Comparison of ENCODE assay signal across 13 mouse cellular contexts in genomic region chr6:21998131-21998530, GRCm38 (mm10). TPM values are rescaled to one million over a fixed set of nuclear protein-coding genes. Genes with fewer than 3 reads are reported as not detected.
DNase-seq lines count a peak whose midpoint lies in the region; ATAC-seq and TF ChIP-seq lines count a peak whose summit lies in the region.
"Had no signal": no experiment of that assay in that cellular context is flagged by ENCODE, and none has a peak within 500 bp of the region (broad histone marks: within the 10 kb centered on the region; RNA-seq: fewer than 3 reads in every experiment).

No protein-coding gene starts in this region.

- WGBS in heart, embryonic 16.5 days, result 51% methylated on average over 4 of the region's 4 CpGs
- 27% methylated on average over 4 of the region's 4 CpGs for WGBS in limb, embryonic 14.5 days

- peaks cover 7% of the 10 kb centered on the region for H3K4me1 ChIP-seq in heart, embryonic 16.5 days (ENCODE audit: control insufficient read depth, insufficient read depth, low read length)
- H3K4me1 ChIP-seq in limb, embryonic 14.5 days (ENCODE audit: control insufficient read depth, insufficient read depth, low read length), result peaks cover 38% of the 10 kb centered on the region

- ATAC-seq in heart, embryonic 16.5 days (replicated peaks; ENCODE audit: extremely low read depth, insufficient read depth, low FRiP score), result no peak
- peak; percentile 57 for ATAC-seq in common myeloid progenitor, adult 5-6 weeks (replicated peaks; ENCODE audit: low read depth, poor library complexity, severe bottlenecking)
- no peak for ATAC-seq in limb, embryonic 14.5 days (ENCODE audit: low FRiP score, low read depth)
- ATAC-seq: midbrain, embryonic 16.5 days had no signal

- DNase-seq in heart, postnatal 36 days, result no peak
- peak; percentile 91 for DNase-seq in 416B (ENCODE audit: low read depth)
- no peak for DNase-seq in limb, embryonic 14.5 days (ENCODE audit: low spot score)
- DNase-seq in neural tube, embryonic 10.5 days (ENCODE audit: extremely low spot score, low spot score), result no peak
- DNase-seq in right cerebral cortex, postnatal 25 days, result no peak
- DNase-seq: cerebellum, adult 2 months; kidney, postnatal 25 days had no signal

- no peak overlapping the region for H3K4me2 ChIP-seq in heart, embryonic 16.5 days (ENCODE audit: low read depth, low read length)
- no peak overlapping the region for H3K4me2 ChIP-seq in limb, embryonic 14.5 days (replicated peaks; ENCODE audit: low read depth, low read length, severe bottlenecking)
- H3K4me2 ChIP-seq: embryonic facial prominence, embryonic 15.5 days; neural tube, embryonic 15.5 days had no signal

- H3K4me3 ChIP-seq in heart, embryonic 16.5 days (ENCODE audit: low read length), result no peak overlapping the region
- H3K4me3 ChIP-seq in limb, embryonic 14.5 days (replicated peaks; ENCODE audit: low read length), result no peak overlapping the region
- H3K4me3 ChIP-seq: embryonic facial prominence, embryonic 15.5 days; lung, embryonic 15.5 days; neural tube, embryonic 15.5 days had no signal

- H3K27ac ChIP-seq in heart, embryonic 16.5 days (ENCODE audit: low read length), result peak overlapping the region; percentile 69
- H3K27ac ChIP-seq in limb, embryonic 14.5 days (replicated peaks; ENCODE audit: low read depth, low read length), result peak overlapping the region; percentile 26; the same call in 1 of the 2 replicates
- H3K27ac ChIP-seq: neural tube, embryonic 15.5 days had no signal

- no peak overlapping the region for H3K9ac ChIP-seq in heart, embryonic 16.5 days (ENCODE audit: low read length)
- H3K9ac ChIP-seq in limb, embryonic 14.5 days (ENCODE audit: low read depth, low read length, severe bottlenecking), result no peak overlapping the region
- H3K9ac ChIP-seq: embryonic facial prominence, embryonic 15.5 days; lung, embryonic 15.5 days; neural tube, embryonic 15.5 days had no signal

- intact Hi-C loops in heart, postnatal 36 days (cut with DNase I), result no loop called here

- no peaks in the 10 kb centered on the region for H3K9me3 ChIP-seq in heart, embryonic 16.5 days (replicated peaks; ENCODE audit: control insufficient read depth, low read length)
- no peaks in the 10 kb centered on the region for H3K9me3 ChIP-seq in limb, embryonic 14.5 days (ENCODE audit: control insufficient read depth, low read length)
- H3K9me3 ChIP-seq: embryonic facial prominence, embryonic 15.5 days; lung, embryonic 15.5 days; neural tube, embryonic 15.5 days had no signal

- no peaks in the 10 kb centered on the region for H3K27me3 ChIP-seq in heart, embryonic 16.5 days (ENCODE audit: control insufficient read depth, insufficient read depth, low read length)
- no peaks in the 10 kb centered on the region for H3K27me3 ChIP-seq in limb, embryonic 14.5 days (ENCODE audit: control insufficient read depth, insufficient read depth, low read length)
- H3K27me3 ChIP-seq: embryonic facial prominence, embryonic 15.5 days; lung, embryonic 15.5 days; neural tube, embryonic 15.5 days had no signal

- TF ChIP-seq POLR2A in limb, embryonic 14.5 days (IDR thresholded peaks at IDR 0.05; ENCODE audit: borderline replicate concordance, extremely low read depth, insufficient read depth, insufficient read length), result no peak

- no peaks in the 10 kb centered on the region for H3K36me3 ChIP-seq in heart, embryonic 16.5 days (ENCODE audit: control insufficient read depth, insufficient read depth)
- H3K36me3 ChIP-seq in limb, embryonic 14.5 days (ENCODE audit: control insufficient read depth, insufficient read depth, low read length), result no peaks in the 10 kb centered on the region
- H3K36me3 ChIP-seq: embryonic facial prominence, embryonic 15.5 days; lung, embryonic 15.5 days; neural tube, embryonic 15.5 days had no signal

RNA-seq across cellular contexts. Expression of gene Cped1, which starts 12.4 kb away (rescaled TPM):
- polyA plus RNA-seq in heart, embryonic 16.5 days (2015; fragmentation: Nextera tagmentation; extraction: Ambion mirVana), result 4.8 and 7.2 TPM in 2 replicates
- total RNA-seq in heart, postnatal 36 days (2021), result 10 to 100 TPM; 22.1 to 22.2 TPM
- 2.9 and 5.8 TPM in 2 replicates for total RNA-seq in common myeloid progenitor, adult 5-6 weeks (2017)
- polyA plus RNA-seq in limb, embryonic 14.5 days (2012; rRNA removed), result 29.2 and 31.0 TPM in 2 replicates
- polyA plus RNA-seq in limb, embryonic 14.5 days (2014; fragmentation: Nextera tagmentation; extraction: Ambion mirVana), result 44.3 and 55.7 TPM in 2 replicates

RNA-seq across cellular contexts. Expression of gene Ing3, which starts 48.8 kb away (rescaled TPM):
- 35.2 and 39.7 TPM in 2 replicates for polyA plus RNA-seq in heart, embryonic 16.5 days (2015; fragmentation: Nextera tagmentation; extraction: Ambion mirVana)
- total RNA-seq in heart, postnatal 36 days (2021), result 10 to 100 TPM; 14.1 to 14.4 TPM
- 43.8 and 44.3 TPM in 2 replicates for total RNA-seq in common myeloid progenitor, adult 5-6 weeks (2017)
- polyA plus RNA-seq in limb, embryonic 14.5 days (2012; rRNA removed), result 19.8 and 25.3 TPM in 2 replicates
- polyA plus RNA-seq in limb, embryonic 14.5 days (2014; fragmentation: Nextera tagmentation; extraction: Ambion mirVana), result 52.2 and 54.5 TPM in 2 replicates
